Mouse (Mus musculus): ENCODE results near the gene Zic1.

DNA sequence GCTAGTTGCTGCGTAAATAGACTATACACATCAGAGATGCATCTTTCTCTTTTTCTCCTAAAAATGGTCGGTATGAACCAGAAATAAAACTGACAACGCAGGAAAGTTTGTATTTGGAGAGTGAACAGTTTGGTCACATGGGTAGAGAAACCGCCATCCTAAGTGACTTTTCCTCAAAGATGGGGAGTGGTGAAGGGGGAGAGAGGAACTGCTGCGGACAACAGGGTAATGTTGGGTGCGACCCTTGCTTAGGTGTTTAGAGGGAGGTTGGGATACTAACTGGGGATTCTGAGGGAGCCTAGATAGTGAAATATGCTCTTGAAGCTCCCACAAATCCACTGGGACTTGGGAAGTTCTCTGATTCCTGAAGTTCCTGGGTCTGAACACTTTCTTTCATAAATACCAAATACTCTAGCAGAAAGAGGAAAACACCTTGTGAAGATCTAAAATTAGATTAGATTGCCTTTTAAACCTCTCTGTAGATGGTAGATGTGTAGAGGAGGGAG, 40.7 kb upstream of the Zic1 start:
- no peak for TF ChIP-seq POLR2A (IDR thresholded peaks at IDR 0.05; ENCODE audit: borderline replicate concordance, extremely low read depth, low read depth, low read length)
- no peak for TF ChIP-seq CTCF (IDR thresholded peaks at IDR 0.05; ENCODE audit: insufficient read depth, low read length)
